Mouse (Mus musculus) brain, embryonic 14.5 days (tissue): ENCODE measurements around the gene Ppp1r13b.

Source experiments
- CTCF ChIP-seq: fragments of 200-500 bp; IDR thresholded peaks from 2 replicates; pipeline ENCODE4 v1.5.1; 2012; ENCODE audit warnings: inconsistent platforms, mild to moderate bottlenecking, moderate library complexity, borderline replicate concordance; ENCODE audit not compliant: insufficient read depth, insufficient read length; ENCODE audit errors: extremely low read depth
- POLR2A ChIP-seq: fragments of 200-500 bp; IDR thresholded peaks from 2 replicates; pipeline ENCODE4 v1.6.1; 2012; ENCODE audit warnings: mild to moderate bottlenecking, inconsistent platforms, borderline replicate concordance; ENCODE audit not compliant: poor library complexity, insufficient read depth, insufficient read length, severe bottlenecking; ENCODE audit errors: extremely low read depth

DNA sequence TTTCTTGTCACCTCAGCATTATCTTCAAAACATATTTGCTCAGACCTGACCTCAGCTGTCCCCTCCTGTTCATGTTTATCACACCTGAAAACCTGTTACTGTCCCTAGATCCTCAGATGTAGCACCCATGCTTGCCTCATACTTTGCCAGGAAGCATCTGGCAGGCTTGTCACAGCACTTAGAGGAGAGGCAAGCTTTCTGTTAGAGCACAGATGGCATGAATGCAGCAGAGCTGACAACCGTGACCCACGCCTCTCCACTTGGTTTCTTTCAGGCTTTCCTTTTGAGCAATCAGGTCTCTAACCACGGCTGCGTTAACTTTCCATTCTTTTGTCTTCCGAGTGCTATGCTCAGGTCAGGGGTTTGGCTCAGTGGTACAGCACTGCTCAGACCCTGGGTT is 78.5 kb downstream of the Ppp1r13b start:
- TF ChIP-seq POLR2A: no peak
- no peak for TF ChIP-seq CTCF
